Mouse (Mus musculus) heart, postnatal 0 days (tissue): ENCODE measurements around the gene Cdyl. TPM values are rescaled to one million over a fixed set of nuclear protein-coding genes. Genes with fewer than 3 reads are reported as not detected.

Experiments
- ATAC-seq: fragments of 200-750 bp; cut with Nextera tagmentation; 2 replicates; pipeline ENCODE4 v1.8.0; 2017; ENCODE audit warnings: low read depth, moderate number of reproducible peaks, moderate library complexity; ENCODE audit not compliant: insufficient read depth
- DNase-seq: peaks from one replicate; pipeline ENCODE4 v3.0.0-alpha.2; 2016; ENCODE audit warnings: low spot score
- H3K27ac ChIP-seq: fragments of 300-500 bp; sonication (generic); 2 replicates; pipeline ENCODE4 v1.5.1; 2014; ENCODE audit warnings: low read depth, mild to moderate bottlenecking
- H3K27me3 ChIP-seq: fragments of 300-500 bp; sonication (generic); 2 replicates; pipeline ENCODE4 v1.6.1; 2014; ENCODE audit warnings: low read length, mixed read lengths; ENCODE audit not compliant: control insufficient read depth, insufficient read depth
- H3K36me3 ChIP-seq: fragments of 300-500 bp; sonication (generic); replicated peaks from 2 replicates; pipeline ENCODE4 v1.6.1; 2014; ENCODE audit warnings: low read length, mixed read lengths; ENCODE audit not compliant: control insufficient read depth, insufficient read depth
- H3K4me1 ChIP-seq: fragments of 300-500 bp; sonication (generic); 2 replicates; pipeline ENCODE4 v1.6.1; 2014; ENCODE audit warnings: antibody characterized with exemption; ENCODE audit not compliant: control insufficient read depth, insufficient read depth
- H3K4me2 ChIP-seq: fragments of 300-500 bp; sonication (generic); 2 replicates; pipeline ENCODE4 v1.6.1; 2014; ENCODE audit warnings: low read depth, mild to moderate bottlenecking, low read length, moderate library complexity
- H3K4me3 ChIP-seq: fragments of 300-500 bp; sonication (generic); 2 replicates; pipeline ENCODE4 v1.5.1; 2014; ENCODE audit warnings: low read depth, low read length
- H3K9ac ChIP-seq: fragments of 300-500 bp; sonication (generic); replicated peaks from 2 replicates; pipeline ENCODE4 v1.6.1; 2014; ENCODE audit warnings: low read depth, low read length, mixed read lengths
- H3K9me3 ChIP-seq: fragments of 300-500 bp; sonication (generic); replicated peaks from 2 replicates; pipeline ENCODE4 v1.6.1; 2016; ENCODE audit warnings: low read length; ENCODE audit not compliant: control insufficient read depth
- CTCF ChIP-seq: IDR thresholded peaks from 2 replicates; pipeline ENCODE4 v1.5.1; 2016; ENCODE audit warnings: antibody characterized with exemption, control low read depth, low read depth
- EP300 ChIP-seq: IDR thresholded peaks from 2 replicates; pipeline ENCODE4 v1.6.1; 2016; ENCODE audit warnings: antibody characterized with exemption, low read depth
- whole genome bisulfite sequencing: fragments of 180-500 bp; shearing (Covaris S2); extraction: QIAGEN DNeasy Blood & Tissue Kit; methylation state at CpG from one replicate; pipeline ENCODE4 v1.1.7; 2014; 5-methylcytosine and 5-hydroxymethylcytosine counted together
- polyA plus RNA-seq: library from polyadenylated mRNA; unstranded; fragments of >200 nt; fragmentation: Nextera tagmentation; extraction: Ambion mirVana; gene quantifications from 2 replicates; pipeline ENCODE4 v1.2.1, GENCODE M21; 2015
- total RNA-seq: library from RNA; depleted of rRNA; stranded (reverse); fragments of >200 nt; gene quantifications from 2 replicates; pipeline ENCODE4 v1.2.3, GENCODE M21; 2014; ENCODE audit warnings: low replicate concordance

Gene Cdyl
- total and polyA plus RNA-seq, 2 experiments from 2014 or later = 6.1 to 9.2 TPM

- WGBS = 53% methylated on average over 5 of the region's 5 CpGs
- DNase-seq (no peak), ATAC-seq (no peak)
- H3K9ac ChIP-seq = no peak overlapping the region
- no peaks in the 10 kb centered on the region for H3K9me3 ChIP-seq
- H3K27me3 ChIP-seq = no peaks in the 10 kb centered on the region
- no peaks in the 10 kb centered on the region for H3K36me3 ChIP-seq
- TF ChIP-seq EP300 = no peak
- TF ChIP-seq CTCF = no peak
- H3K27ac ChIP-seq = no peak overlapping the region
- H3K4me1 ChIP-seq = peaks cover 42% of the 10 kb centered on the region
- no peak overlapping the region for H3K4me3 ChIP-seq
- no peak overlapping the region for H3K4me2 ChIP-seq
Observed at GRCm38 (mm10) chr13:35785330-35785939, 125.8 kb downstream of the Cdyl start.

- Histone ChIP-seq H3K36me3 (no peaks in the 10 kb centered on the region), H3K9ac (no peak overlapping the region), H3K4me3 (no peak overlapping the region), H3K4me1 (peaks cover 52% of the 10 kb centered on the region), H3K27me3 (no peaks in the 10 kb centered on the region), H3K4me2 (no peak overlapping the region), H3K27ac (0 out of 2 replicates have a peak overlapping the region, but pooled peaks have one; percentile 18), H3K9me3 (no peaks in the 10 kb centered on the region)
- no peak for DNase-seq
- WGBS = 68% methylated on average over 6 of the region's 6 CpGs
- ATAC-seq = no peak
- TF ChIP-seq CTCF (no peak), EP300 (no peak)
Observed at GRCm38 (mm10) chr13:35786726-35787399, 127.2 kb downstream of the Cdyl start.

- Histone ChIP-seq H3K4me2 (no peak overlapping the region), H3K27ac (no peak overlapping the region), H3K9ac (no peak overlapping the region), H3K9me3 (no peaks in the 10 kb centered on the region), H3K36me3 (no peaks in the 10 kb centered on the region), H3K4me1 (peaks cover 51% of the 10 kb centered on the region), H3K27me3 (no peaks in the 10 kb centered on the region), H3K4me3 (no peak overlapping the region)
- TF ChIP-seq CTCF (no peak), EP300 (no peak)
- ATAC-seq (no peak), DNase-seq (no peak)
- WGBS = 72% methylated on average over 4 of the region's 4 CpGs
Observed at GRCm38 (mm10) chr13:35789577-35789976, 129.9 kb downstream of the Cdyl start.

- no peaks in the 10 kb centered on the region for H3K27me3 ChIP-seq
- no peak for TF ChIP-seq EP300
- no peak for TF ChIP-seq CTCF
- no peak overlapping the region for H3K27ac ChIP-seq
- no peak overlapping the region for H3K4me3 ChIP-seq
- H3K9me3 ChIP-seq = no peaks in the 10 kb centered on the region
- ATAC-seq = no peak
- DNase-seq = no peak
- H3K4me2 ChIP-seq = no peak overlapping the region
- 45% methylated on average over 4 of the region's 4 CpGs for WGBS
- no peak overlapping the region for H3K9ac ChIP-seq
- no peaks in the 10 kb centered on the region for H3K36me3 ChIP-seq
- peaks cover 58% of the 10 kb centered on the region for H3K4me1 ChIP-seq
Observed at GRCm38 (mm10) chr13:35790431-35790830, 130.8 kb downstream of the Cdyl start.

GRCm38 (mm10) chr13:35794309-35794708, 134.7 kb downstream of the Cdyl start:
- Histone ChIP-seq H3K27me3 (no peaks in the 10 kb centered on the region), H3K4me3 (no peak overlapping the region), H3K4me1 (peaks cover 74% of the 10 kb centered on the region), H3K4me2 (no peak overlapping the region), H3K36me3 (no peaks in the 10 kb centered on the region), H3K9me3 (no peaks in the 10 kb centered on the region), H3K9ac (no peak overlapping the region), H3K27ac (no peak overlapping the region)
- TF ChIP-seq EP300 (no peak), CTCF (no peak)
- no peak for DNase-seq
- ATAC-seq = no peak
- 35% methylated on average over 7 of the region's 7 CpGs for WGBS

DNA sequence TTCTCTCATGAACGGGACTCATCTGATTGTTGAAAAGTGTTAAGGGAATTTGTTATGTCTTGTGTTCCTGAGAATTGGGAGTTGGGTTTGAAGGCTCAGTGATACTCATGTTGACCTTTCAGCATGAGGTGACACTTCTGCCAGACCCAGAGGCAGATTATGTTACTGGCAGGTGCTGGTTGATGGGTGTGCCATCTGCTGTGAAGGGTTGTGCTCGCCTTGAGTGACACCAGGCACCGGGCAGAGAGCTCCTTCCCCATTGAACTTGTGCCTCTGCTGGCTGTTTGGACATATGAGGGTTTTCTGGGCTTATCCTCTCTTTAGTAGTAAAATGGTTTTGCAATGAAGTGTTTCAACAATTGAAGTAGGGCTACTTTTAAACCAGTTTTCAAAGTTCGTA, 135.1 kb downstream of the Cdyl start:
- Histone ChIP-seq H3K27me3 (no peaks in the 10 kb centered on the region), H3K9me3 (no peaks in the 10 kb centered on the region), H3K9ac (no peak overlapping the region), H3K27ac (no peak overlapping the region), H3K36me3 (no peaks in the 10 kb centered on the region), H3K4me3 (no peak overlapping the region), H3K4me2 (no peak overlapping the region), H3K4me1 (peaks cover 69% of the 10 kb centered on the region)
- TF ChIP-seq EP300 (no peak), CTCF (no peak)
- 59% methylated on average over 4 of the region's 4 CpGs for WGBS
- DNase-seq (no peak), ATAC-seq (no peak)
